Mouse (Mus musculus) G1E-ER4 (cell line): Measurements from ENCODE around the gene Tmc7. TPM values are rescaled to one million over a fixed set of nuclear protein-coding genes. Genes with fewer than 3 reads are reported as not detected.

Experiments
- GATA1 ChIP-seq: IDR thresholded peaks from one replicate; pipeline ENCODE4 v1.8.0; 2012; ENCODE audit warnings: low read length, inconsistent platforms
- polyA plus RNA-seq: library from polyadenylated mRNA; stranded (reverse); fragments of >175 nt; gene quantifications from 2 replicates; pipeline ENCODE4 v1.2.3, GENCODE M21; 2012

The Tmc7 gene
- polyA plus RNA-seq, 1 experiment, result not detected

GRCm38 (mm10) chr7:118596271-118596670 is 11.7 kb upstream of the Tmc7 start:
- TF ChIP-seq GATA1, result no peak

GRCm38 (mm10) chr7:118595228-118595627 is 10.7 kb upstream of the Tmc7 start:
- no peak for TF ChIP-seq GATA1

GRCm38 (mm10) chr7:118594611-118595010 is 10.1 kb upstream of the Tmc7 start:
- no peak for TF ChIP-seq GATA1

- no peak for TF ChIP-seq GATA1
These were observed 9.3 kb upstream of the Tmc7 start for GRCm38 (mm10) chr7:118593567-118594407.

- TF ChIP-seq GATA1, result no peak
These were observed 7.6 kb upstream of the Tmc7 start for GRCm38 (mm10) chr7:118592146-118592545.

GRCm38 (mm10) chr7:118590726-118591305 is 6.3 kb upstream of the Tmc7 start:
- no peak for TF ChIP-seq GATA1

- TF ChIP-seq GATA1, result no peak
These were observed 1.3 kb upstream of the Tmc7 start for GRCm38 (mm10) chr7:118585856-118586255.

- no peak for TF ChIP-seq GATA1
These were observed 390 bp upstream of the Tmc7 start for GRCm38 (mm10) chr7:118584926-118585325.

- TF ChIP-seq GATA1, result no peak
These were observed 715 bp downstream of the Tmc7 start for GRCm38 (mm10) chr7:118583821-118584220.

- TF ChIP-seq GATA1, result no peak
These were observed 4.6 kb downstream of the Tmc7 start for GRCm38 (mm10) chr7:118579938-118580337.

GRCm38 (mm10) chr7:118578269-118578668 is 6.3 kb downstream of the Tmc7 start:
- TF ChIP-seq GATA1, result no peak

GRCm38 (mm10) chr7:118572039-118572438 is 12.5 kb downstream of the Tmc7 start:
- no peak for TF ChIP-seq GATA1

- TF ChIP-seq GATA1, result no peak
These were observed 13.2 kb downstream of the Tmc7 start for GRCm38 (mm10) chr7:118571350-118571749.

- no peak for TF ChIP-seq GATA1
These were observed 15.4 kb downstream of the Tmc7 start for GRCm38 (mm10) chr7:118569121-118569543.

GRCm38 (mm10) chr7:118554290-118554689 is 30.2 kb downstream of the Tmc7 start:
- no peak for TF ChIP-seq GATA1

GRCm38 (mm10) chr7:118553881-118554280 is 30.7 kb downstream of the Tmc7 start:
- no peak for TF ChIP-seq GATA1

- TF ChIP-seq GATA1, result no peak
These were observed 37.1 kb downstream of the Tmc7 start for GRCm38 (mm10) chr7:118547451-118547850.
